Mouse (Mus musculus): ENCODE measurements around the gene Gm28043. TPM values are rescaled to one million over a fixed set of nuclear protein-coding genes. Genes with fewer than 3 reads are reported as not detected.
A peak's percentile ranks its signal among the peaks of the same experiment; 100 is the strongest.

Gm28043 gene
- total RNA-seq, 2 experiments from 2014 or later, result 3.8 to 4.2 TPM

GRCm38 (mm10) chr17:29669030-29669429 lies 54.4 kb downstream of the Gm28043 start:
- intact Hi-C loops (cut with DNase I), result no loop called here
- DNase-seq (ENCODE audit: extremely low spot score in 1 of 2, low spot score in 2 of 2), result no peak

- DNase-seq (ENCODE audit: extremely low spot score in 1 of 2, low spot score in 2 of 2), result no peak
- intact Hi-C loops (cut with DNase I), result no loop called here
These were observed 55.3 kb downstream of the Gm28043 start for GRCm38 (mm10) chr17:29669936-29670335.

- no peak for DNase-seq (ENCODE audit: extremely low spot score in 1 of 2, low spot score in 2 of 2)
- intact Hi-C loops (cut with DNase I), result no loop called here
These were observed 56.3 kb downstream of the Gm28043 start for GRCm38 (mm10) chr17:29671021-29671420.

GRCm38 (mm10) chr17:29673325-29673724 lies 58.6 kb downstream of the Gm28043 start:
- intact Hi-C loops (cut with DNase I), result no loop called here
- no peak for DNase-seq (ENCODE audit: extremely low spot score in 1 of 2, low spot score in 2 of 2)

GRCm38 (mm10) chr17:29678526-29678925 lies 63.9 kb downstream of the Gm28043 start:
- intact Hi-C loops (cut with DNase I), result no loop called here
- DNase-seq (ENCODE audit: extremely low spot score in 1 of 2, low spot score in 2 of 2), result no peak

- intact Hi-C loops (cut with DNase I), result no loop called here
These were observed 64.5 kb downstream of the Gm28043 start for GRCm38 (mm10) chr17:29679038-29679767.

GRCm38 (mm10) chr17:29680174-29680573 lies 65.5 kb downstream of the Gm28043 start:
- peak; percentile 46 to 47 for DNase-seq (ENCODE audit: extremely low spot score in 1 of 2, low spot score in 2 of 2)
- intact Hi-C loops (cut with DNase I), result no loop called here

More at GRCm38 (mm10) chr17:29679038-29679767, 64.5 kb downstream of the Gm28043 start:
- no peak for DNase-seq (ENCODE audit: extremely low spot score in 1 of 2, low spot score in 2 of 2)

- no peak for DNase-seq (ENCODE audit: extremely low spot score in 1 of 2, low spot score in 2 of 2)
- intact Hi-C loops (cut with DNase I), result no loop called here
These were observed 66.2 kb downstream of the Gm28043 start for GRCm38 (mm10) chr17:29680921-29681320.

GRCm38 (mm10) chr17:29681669-29682068 lies 67.0 kb downstream of the Gm28043 start:
- no peak for DNase-seq (ENCODE audit: extremely low spot score in 1 of 2, low spot score in 2 of 2)
- intact Hi-C loops (cut with DNase I), result no loop called here

- intact Hi-C loops (cut with DNase I), result no loop called here
- DNase-seq (ENCODE audit: extremely low spot score in 1 of 2, low spot score in 2 of 2), result no peak
These were observed 67.6 kb downstream of the Gm28043 start for GRCm38 (mm10) chr17:29682261-29682660.

- no peak for DNase-seq (ENCODE audit: extremely low spot score in 1 of 2, low spot score in 2 of 2)
- intact Hi-C loops (cut with DNase I), result no loop called here
These were observed 68.5 kb downstream of the Gm28043 start for GRCm38 (mm10) chr17:29683127-29683526.

GRCm38 (mm10) chr17:29684275-29684674 lies 69.6 kb downstream of the Gm28043 start:
- DNase-seq (ENCODE audit: extremely low spot score in 1 of 2, low spot score in 2 of 2), result no peak
- intact Hi-C loops (cut with DNase I), result no loop called here

- DNase-seq (ENCODE audit: extremely low spot score in 1 of 2, low spot score in 2 of 2), result no peak
- intact Hi-C loops (cut with DNase I), result no loop called here
These were observed 72.1 kb downstream of the Gm28043 start for GRCm38 (mm10) chr17:29686771-29687170.

GRCm38 (mm10) chr17:29687373-29687772 lies 72.7 kb downstream of the Gm28043 start:
- no peak for DNase-seq (ENCODE audit: extremely low spot score in 1 of 2, low spot score in 2 of 2)
- intact Hi-C loops (cut with DNase I), result no loop called here

GRCm38 (mm10) chr17:29688610-29689009 lies 73.9 kb downstream of the Gm28043 start:
- DNase-seq (ENCODE audit: extremely low spot score in 1 of 2, low spot score in 2 of 2), result no peak
- intact Hi-C loops (cut with DNase I), result no loop called here

- DNase-seq (ENCODE audit: extremely low spot score in 1 of 2, low spot score in 2 of 2), result no peak
- intact Hi-C loops (cut with DNase I), result no loop called here
These were observed 75.6 kb downstream of the Gm28043 start for GRCm38 (mm10) chr17:29690257-29690656.

- intact Hi-C loops (cut with DNase I), result no loop called here
- DNase-seq (ENCODE audit: extremely low spot score in 1 of 2, low spot score in 2 of 2), result no peak
These were observed 78.2 kb downstream of the Gm28043 start for GRCm38 (mm10) chr17:29692827-29693226.

GRCm38 (mm10) chr17:29693571-29693970 lies 78.9 kb downstream of the Gm28043 start:
- intact Hi-C loops (cut with DNase I), result no loop called here
- no peak for DNase-seq (ENCODE audit: extremely low spot score in 1 of 2, low spot score in 2 of 2)

- DNase-seq (ENCODE audit: extremely low spot score in 1 of 2, low spot score in 2 of 2), result no peak
- intact Hi-C loops (cut with DNase I), result no loop called here
These were observed 79.8 kb downstream of the Gm28043 start for GRCm38 (mm10) chr17:29694516-29694915.

- no peak for DNase-seq (ENCODE audit: extremely low spot score in 1 of 2, low spot score in 2 of 2)
- intact Hi-C loops (cut with DNase I), result no loop called here
These were observed 82.3 kb downstream of the Gm28043 start for GRCm38 (mm10) chr17:29696940-29697339.

- no peak for DNase-seq (ENCODE audit: extremely low spot score in 1 of 2, low spot score in 2 of 2)
- intact Hi-C loops (cut with DNase I), result no loop called here
These were observed 83.7 kb downstream of the Gm28043 start for GRCm38 (mm10) chr17:29698421-29698820.
